Mouse (Mus musculus): ENCODE data around the gene Ccr9.
"Not testable (repeated sequence)": the region's sequence is repeated elsewhere in the genome, so short reads cannot be mapped to it uniquely, and the experiment has no call there.

Ccr9 gene

GRCm38 (mm10) chr9:123716301-123716700 lies 38.1 kb downstream of the Ccr9 start:
- DNase-seq (ENCODE audit: low read depth): no peak

- peak; percentile 99 for DNase-seq (ENCODE audit: low read depth)
Observed at GRCm38 (mm10) chr9:123717186-123718008, 39.2 kb downstream of the Ccr9 start, which contains the start of gene Lztfl1. TSS of gene Lztfl1 (minus strand) at chr9:123717697.

- no peak for DNase-seq (ENCODE audit: low read depth)
Observed at GRCm38 (mm10) chr9:123722737-123723493, 44.7 kb downstream of the Ccr9 start.

- no peak for DNase-seq (ENCODE audit: low read depth)
Observed at GRCm38 (mm10) chr9:123731271-123731670, 53.0 kb downstream of the Ccr9 start.

DNA sequence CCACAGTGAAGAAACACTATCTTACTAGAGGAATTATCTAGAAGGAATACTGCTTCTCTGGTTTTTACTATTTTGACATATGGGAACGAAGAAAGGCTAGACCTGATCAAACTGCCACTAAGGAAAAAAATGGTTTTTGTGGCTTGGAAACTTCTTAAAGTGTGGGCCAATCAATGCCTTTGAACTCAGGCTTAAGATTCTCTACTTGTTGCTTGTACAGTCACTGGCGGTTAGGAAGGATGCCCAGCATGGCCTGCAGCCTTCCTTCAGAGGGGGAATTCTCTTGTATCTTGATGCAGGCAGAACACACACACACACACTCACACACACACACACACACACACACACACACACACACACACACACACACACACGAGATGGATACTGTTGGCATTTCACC lies 55.9 kb downstream of the Ccr9 start:
- DNase-seq (ENCODE audit: low read depth): no peak

DNA sequence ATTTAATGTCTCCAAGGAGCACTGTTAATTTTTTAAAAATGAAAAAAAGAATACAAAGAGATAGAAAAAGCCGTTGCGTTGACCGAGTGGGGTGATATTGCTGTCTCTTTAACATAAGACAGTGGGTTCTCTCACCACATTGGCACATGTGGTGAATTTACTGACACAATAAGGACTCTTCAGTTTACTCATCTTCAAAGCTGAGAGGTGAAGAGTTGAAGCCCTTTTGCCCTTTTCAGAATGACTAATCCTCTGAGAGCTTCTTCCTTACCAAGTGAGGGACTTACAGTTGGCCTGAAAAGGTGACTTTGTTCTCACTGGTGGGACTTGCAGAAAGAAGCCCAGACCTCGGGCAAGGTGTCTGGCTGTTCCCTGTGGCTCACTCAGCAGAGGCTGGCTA lies 62.6 kb downstream of the Ccr9 start:
- DNase-seq (ENCODE audit: low read depth): no peak

- DNase-seq (ENCODE audit: low read depth): not testable (repeated sequence)
Observed at GRCm38 (mm10) chr9:123749687-123750086, 71.4 kb downstream of the Ccr9 start.

DNA sequence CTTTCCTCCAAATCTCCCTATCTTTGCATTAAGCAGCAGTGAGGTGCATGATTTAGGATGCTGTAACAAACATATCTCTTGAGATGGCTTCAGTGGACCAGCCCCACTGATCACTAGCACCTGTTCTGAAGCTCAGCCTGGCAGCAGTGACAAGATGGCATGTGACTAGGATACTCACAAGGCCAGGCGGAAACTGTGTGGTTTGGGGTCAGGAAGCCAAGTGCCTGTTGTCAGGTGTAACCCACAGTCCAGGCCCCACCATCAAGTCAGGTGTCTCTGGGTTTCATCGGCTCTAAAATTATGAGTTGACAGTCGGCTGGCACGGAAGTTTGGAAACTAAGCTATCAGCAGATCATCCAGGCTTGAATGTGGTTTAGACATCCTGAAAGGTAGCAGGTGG lies 76.1 kb downstream of the Ccr9 start:
- DNase-seq (ENCODE audit: low read depth): peak; percentile 49

GRCm38 (mm10) chr9:123756752-123757151 lies 78.5 kb downstream of the Ccr9 start:
- no peak for DNase-seq (ENCODE audit: low read depth)

- no peak for DNase-seq (ENCODE audit: low read depth)
Observed at GRCm38 (mm10) chr9:123757326-123757725, 79.1 kb downstream of the Ccr9 start.

DNA sequence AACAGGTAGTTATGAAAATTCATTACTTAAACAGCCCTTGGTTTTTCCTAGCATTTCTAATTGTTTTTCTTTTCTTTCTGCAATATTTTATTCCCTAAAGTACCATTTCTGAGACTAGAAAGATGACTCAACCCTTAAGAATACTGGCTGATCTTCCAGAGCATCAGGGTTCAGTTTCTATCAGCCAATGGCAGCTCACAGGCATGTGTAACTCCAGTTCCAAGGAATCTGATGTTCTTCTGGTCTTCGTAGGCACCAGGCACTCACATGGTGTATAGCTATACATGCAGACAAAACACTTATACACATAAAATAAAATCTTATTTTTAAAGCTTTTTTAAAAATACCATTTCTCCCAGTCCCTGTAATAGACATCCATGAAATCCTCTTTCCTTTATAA lies 79.9 kb downstream of the Ccr9 start:
- DNase-seq (ENCODE audit: low read depth): no peak

DNA sequence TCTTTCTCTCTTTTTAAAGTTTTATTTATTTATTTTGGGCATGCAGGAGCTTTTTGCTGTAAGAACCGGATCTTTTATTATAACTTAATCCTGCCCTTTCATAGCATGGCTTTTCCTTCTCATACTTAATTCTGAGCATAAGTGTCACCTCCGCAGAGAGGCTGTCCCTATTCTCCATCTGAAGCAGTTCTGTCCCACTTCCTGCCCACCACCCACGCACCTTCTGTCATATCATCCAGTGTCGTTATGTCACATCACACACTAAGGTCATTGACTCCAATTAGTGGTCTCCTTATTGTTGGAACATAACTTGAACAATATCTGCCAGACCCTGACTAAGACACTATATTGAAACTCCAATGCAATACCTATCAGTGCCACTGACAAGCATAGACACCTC lies 80.4 kb downstream of the Ccr9 start:
- no peak for DNase-seq (ENCODE audit: low read depth)

DNA sequence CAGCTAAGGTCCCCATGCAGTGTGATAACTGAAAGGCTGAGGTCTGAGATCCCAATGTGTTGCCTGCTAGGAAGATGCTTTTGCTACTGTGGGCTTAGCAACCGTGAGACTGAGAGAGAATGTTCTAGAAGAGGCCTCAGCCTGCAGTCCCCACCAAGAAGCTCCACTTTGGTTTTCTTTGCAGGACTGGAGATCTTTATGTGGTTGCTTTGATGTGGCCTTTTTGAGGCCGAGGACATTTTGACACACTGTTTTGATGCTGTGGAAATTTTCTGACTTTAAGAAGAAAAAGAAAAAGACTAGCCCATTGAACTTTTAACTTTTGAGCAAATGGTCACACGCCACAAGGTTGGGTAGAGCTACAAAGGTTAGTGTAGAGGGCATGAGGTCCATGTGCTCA lies 82.6 kb downstream of the Ccr9 start:
- DNase-seq (ENCODE audit: low read depth): no peak

- no peak for DNase-seq (ENCODE audit: low read depth)
Observed at GRCm38 (mm10) chr9:123762886-123763285, 84.6 kb downstream of the Ccr9 start.

GRCm38 (mm10) chr9:123763771-123764170 lies 85.5 kb downstream of the Ccr9 start:
- DNase-seq (ENCODE audit: low read depth): no peak

DNA sequence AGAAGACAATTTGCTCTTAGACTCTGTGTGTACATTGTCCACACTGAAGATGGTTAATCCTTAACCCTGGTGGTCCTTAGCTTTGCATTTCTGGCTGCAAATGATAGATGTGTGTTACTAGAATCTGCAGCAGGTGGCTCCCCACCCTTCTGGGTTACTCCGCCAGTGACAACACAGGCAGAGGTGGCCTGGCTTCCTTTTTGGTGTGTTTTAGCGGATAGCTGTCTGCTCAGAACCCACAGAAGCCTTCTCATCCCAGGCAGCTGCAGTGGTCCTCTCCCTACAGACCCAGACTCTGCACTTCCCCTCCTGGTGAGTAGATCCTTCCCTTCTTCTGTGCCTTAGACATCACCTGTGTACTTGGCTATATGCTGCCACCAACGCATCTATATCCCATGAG lies 88.8 kb downstream of the Ccr9 start:
- no peak for DNase-seq (ENCODE audit: low read depth)

DNA sequence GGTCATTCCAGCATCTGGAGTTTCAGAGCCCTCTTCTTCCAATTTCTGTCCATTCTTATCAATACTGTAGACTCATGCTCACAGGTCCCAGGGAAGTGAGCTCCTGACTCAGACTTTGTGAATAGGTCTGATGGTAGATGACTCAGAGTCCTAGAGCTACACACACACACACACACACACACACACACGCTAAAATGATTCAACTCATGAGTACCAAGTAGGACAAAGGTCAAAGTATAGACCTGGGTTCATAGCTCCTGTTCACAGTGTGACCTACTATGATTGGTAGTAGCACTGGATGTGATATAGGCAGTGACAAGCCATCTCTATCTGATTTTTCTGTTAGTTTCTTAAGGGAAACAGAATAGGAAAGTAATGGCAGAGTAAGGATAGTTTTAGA lies 90.2 kb downstream of the Ccr9 start:
- no peak for DNase-seq (ENCODE audit: low read depth)

DNA sequence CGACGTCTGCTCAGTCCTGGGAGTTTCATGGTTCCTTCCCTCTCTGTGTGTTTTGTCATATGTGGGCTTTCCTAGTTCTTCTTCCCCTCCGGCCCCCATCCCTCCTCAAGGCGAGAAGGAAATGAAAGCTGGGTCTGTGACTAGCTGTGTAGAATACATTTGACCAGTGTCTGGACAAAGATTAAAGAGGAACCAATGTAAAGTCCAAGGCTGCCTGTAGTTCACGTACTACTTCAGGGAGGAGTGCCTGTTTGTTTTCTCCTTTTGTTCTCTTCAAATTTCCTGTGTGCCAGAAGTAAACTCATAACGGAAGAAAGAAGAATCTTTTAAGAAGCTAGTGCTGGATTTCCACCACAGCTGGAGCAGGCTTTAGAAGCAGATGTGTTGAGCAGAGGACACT lies 91.3 kb downstream of the Ccr9 start:
- no peak for DNase-seq (ENCODE audit: low read depth)

GRCm38 (mm10) chr9:123773299-123773698 lies 95.1 kb downstream of the Ccr9 start:
- DNase-seq (ENCODE audit: low read depth): not testable (repeated sequence)

DNA sequence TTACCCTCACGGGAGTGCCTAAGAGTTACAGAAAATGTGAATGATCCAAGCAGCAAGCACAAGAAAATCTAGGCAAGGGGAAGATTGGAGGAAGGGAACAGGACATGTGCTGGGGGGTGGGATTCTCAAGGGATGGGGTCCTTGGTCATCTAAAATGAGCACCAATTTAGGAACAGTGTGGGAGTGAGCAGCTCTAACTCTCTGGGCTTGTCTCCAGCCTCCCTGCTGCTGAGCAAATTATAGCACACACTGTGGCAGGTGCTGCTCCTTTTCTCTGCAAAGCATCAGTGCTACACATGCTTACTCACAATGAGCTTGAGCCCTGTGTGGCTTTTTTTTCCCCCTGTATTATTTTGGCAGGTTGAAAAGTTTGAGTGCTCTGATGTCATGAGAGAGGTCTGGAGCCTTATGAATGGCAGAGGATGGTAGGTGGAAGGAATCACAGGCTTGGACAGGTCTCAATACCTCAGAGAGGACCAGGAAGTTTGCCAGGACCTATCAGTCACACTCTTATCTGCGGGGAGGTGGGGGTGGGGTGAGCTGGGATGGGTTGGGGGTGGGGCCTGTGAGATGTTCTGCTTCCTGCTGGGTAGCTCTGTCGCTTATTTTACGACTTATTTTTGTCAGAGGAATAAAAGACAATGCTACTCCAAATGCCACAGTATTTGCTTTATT lies 110.8 kb downstream of the Ccr9 start:
- no peak for DNase-seq (ENCODE audit: low read depth)

GRCm38 (mm10) chr9:123796174-123796573 lies 117.9 kb downstream of the Ccr9 start:
- peak; percentile 34 for DNase-seq (ENCODE audit: low read depth)

DNA sequence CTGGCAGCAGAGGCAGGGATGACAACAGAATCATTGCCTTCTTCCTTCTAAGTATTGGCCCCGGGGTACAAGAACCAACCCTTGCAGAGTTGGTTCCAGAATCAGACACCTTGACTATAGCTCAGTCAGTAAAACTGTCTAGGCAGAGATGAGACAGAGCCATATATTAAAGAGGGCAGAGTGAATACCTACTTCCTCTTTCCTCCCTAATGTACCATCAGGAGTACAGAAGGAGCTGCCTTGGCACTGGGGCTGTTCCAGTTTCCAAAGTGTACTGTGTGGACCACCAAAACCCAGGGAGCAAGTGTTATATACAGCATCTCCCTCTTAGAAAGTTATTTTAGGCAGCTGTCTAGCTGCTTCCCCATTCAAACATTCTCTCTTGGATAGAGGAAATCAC lies 123.3 kb downstream of the Ccr9 start:
- DNase-seq (ENCODE audit: low read depth): no peak

DNA sequence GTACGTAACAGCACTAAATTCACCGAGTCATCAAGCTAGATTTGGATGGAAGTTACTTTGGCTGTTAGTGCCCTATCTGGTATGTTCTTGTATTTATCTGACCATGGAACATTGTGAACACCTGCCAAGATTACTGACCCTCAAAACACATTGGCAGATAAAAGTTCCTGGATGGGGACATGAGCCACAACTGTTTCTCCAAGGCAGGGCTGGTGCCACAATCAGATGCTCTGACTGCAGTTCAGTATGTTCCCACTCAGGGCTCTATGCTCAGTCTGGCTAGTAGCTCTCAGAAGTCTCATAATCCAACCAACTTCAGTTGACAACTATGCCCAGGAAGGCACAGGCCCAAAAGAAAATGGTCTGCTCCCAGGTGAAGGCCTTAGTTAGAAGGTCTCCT lies 124.2 kb downstream of the Ccr9 start:
- DNase-seq (ENCODE audit: low read depth): no peak

Measured in c-Kit-positive CD71-negative TER-119-negative erythroid progenitor cells, embryonic 14.5 days (primary cell).